Mouse (Mus musculus): ENCODE results near the gene Ifnab. TPM values are rescaled to one million over a fixed set of nuclear protein-coding genes. Genes with fewer than 3 reads are reported as not detected.

Ifnab gene
- total RNA-seq (2018; cell fraction: chromatin; rRNA removed): not detected
- total RNA-seq (2018; cell fraction: cytosol; rRNA removed): not detected
- total RNA-seq (2018; cell fraction: nucleus; rRNA removed): under 1 TPM in 1 of 26 experiments, not detected in 25; 0.89 TPM
- polyA plus RNA-seq (2018): not detected in 3 replicates

DNA sequence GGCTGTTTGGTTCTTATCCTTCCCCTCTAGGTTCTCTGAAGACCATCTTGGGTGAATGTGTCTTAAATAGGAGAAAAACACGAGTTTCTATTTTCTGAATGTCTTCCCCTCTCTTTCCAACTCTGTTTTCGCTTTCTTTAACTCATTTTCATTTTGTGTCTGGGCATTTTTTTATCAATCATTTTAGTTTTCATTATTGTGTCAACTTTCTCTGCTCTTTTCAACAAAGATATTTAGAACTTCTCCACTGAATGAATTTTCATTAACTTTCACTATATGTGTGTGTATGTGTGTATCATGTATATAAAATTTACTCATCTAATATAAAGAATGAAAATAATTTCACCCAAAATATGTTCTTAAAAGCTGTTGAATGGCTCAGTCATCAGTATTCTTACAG lies at the start of gene Ifnab:
Gene Ifnab, minus strand, starts transcription at position 101 of the 400 bp plus-strand sequence.
- Histone ChIP-seq H3K4me3 (ENCODE audit: inconsistent target) (no peak within 1 kb of the TSS), H3K79me2 (ENCODE audit: inconsistent target) (no peaks in the 10 kb centered on the region), H3K36me3 (ENCODE audit: inconsistent target) (no peaks in the 10 kb centered on the region), H3K27ac (no peak within 1 kb of the TSS)
- 77% methylated on average over 2 of the region's 2 CpGs for WGBS (ENCODE audit: missing documents)

DNA sequence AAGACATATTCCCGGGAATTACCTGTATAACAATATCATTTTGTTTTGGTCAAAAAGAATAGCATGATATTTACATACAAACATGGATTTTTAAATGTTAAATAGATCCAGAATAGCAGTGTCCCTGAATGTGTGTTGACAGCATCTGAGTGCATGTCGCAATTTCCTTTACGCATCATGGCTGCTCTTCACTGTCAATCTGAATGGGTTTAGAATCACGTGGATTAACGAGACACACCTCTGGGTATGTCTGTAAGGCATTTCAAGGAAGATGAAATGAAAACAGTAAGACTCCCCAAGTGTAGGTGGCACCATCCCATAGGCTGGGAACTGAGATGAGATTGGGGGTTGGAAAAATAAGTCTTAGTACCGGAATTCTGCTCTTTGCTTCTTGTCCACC lies 47.9 kb upstream of the Ifnab start:
- no peak overlapping the region for H3K27ac ChIP-seq
- no peaks in the 10 kb centered on the region for H3K36me3 ChIP-seq (ENCODE audit: inconsistent target)
- H3K79me2 ChIP-seq (ENCODE audit: inconsistent target): no peaks in the 10 kb centered on the region
- no peak overlapping the region for H3K4me3 ChIP-seq (ENCODE audit: inconsistent target)
- 49% methylated on average over 6 of the region's 6 CpGs for WGBS (ENCODE audit: missing documents)

DNA sequence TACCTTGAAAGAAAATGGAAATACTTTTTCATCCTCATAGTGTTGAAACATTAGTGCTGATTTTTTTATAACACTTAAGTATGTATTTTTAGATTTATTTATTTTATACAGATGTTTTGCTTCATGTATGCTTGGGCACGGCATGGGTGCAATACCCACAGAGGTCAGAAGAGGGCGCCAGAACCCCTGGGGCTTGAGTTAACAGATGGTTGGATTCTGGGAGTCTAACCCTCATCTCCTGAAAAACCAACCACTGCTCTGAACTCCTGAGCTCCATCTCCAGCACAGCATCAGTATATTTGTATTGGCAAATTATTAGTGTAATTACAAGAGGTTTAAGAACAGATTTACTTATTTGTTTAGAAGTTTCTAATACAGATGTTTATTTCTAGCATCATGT lies 47.3 kb upstream of the Ifnab start:
- WGBS (ENCODE audit: missing documents): 0% methylated on average over 2 of the region's 2 CpGs
- Histone ChIP-seq H3K79me2 (ENCODE audit: inconsistent target) (no peaks in the 10 kb centered on the region), H3K4me3 (ENCODE audit: inconsistent target) (no peak overlapping the region), H3K27ac (no peak overlapping the region), H3K36me3 (ENCODE audit: inconsistent target) (no peaks in the 10 kb centered on the region)

DNA sequence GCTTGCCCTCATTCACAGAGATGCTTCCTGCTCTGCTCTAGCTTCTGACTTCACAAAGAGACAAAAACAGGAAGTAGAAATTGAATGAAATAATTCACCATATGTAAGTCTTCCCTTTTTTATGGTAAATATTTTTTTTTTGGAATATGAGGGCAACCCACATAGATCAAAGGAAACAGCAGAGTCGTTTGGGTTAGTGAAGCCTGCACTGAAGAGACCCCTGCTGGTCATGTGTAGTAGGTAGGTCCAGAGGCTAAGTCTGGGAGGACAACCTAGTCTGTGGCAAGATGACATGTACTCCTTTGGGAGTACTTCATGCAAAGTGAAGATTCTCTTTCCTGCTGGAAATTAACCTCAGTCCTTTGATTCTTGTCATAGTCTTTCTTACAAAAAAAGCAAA lies 36.2 kb upstream of the Ifnab start:
- Histone ChIP-seq H3K27ac (peak overlapping the region; percentile 54), H3K36me3 (ENCODE audit: inconsistent target) (no peaks in the 10 kb centered on the region), H3K79me2 (ENCODE audit: inconsistent target) (no peaks in the 10 kb centered on the region), H3K4me3 (ENCODE audit: inconsistent target) (no peak overlapping the region)
- WGBS (ENCODE audit: missing documents): 0% methylated on average over 1 of the region's 1 CpGs

DNA sequence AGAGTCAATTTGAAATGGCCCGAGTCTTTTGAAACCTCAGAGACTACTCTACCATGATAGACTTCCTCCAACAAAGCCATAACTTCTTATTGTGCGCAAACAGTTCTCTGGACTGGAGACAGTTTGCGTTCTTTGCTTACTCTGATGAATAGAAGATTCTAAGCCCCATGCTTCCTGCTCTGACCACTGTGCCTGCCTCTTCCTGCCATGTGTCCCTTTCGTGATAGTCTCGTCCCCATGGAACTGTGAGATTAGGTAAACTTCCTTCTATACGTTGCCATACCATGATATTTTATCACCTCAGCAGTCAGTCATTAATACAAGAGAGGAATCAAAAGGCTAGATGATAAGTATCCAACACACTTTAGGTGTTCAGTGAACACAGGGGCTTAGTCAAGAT lies 35.6 kb upstream of the Ifnab start:
- WGBS (ENCODE audit: missing documents): 7% methylated on average over 6 of the region's 6 CpGs
- peaks cover 4% of the 10 kb centered on the region for H3K79me2 ChIP-seq (ENCODE audit: inconsistent target)
- H3K4me3 ChIP-seq (ENCODE audit: inconsistent target): no peak overlapping the region
- H3K27ac ChIP-seq: peak overlapping the region; percentile 54
- no peaks in the 10 kb centered on the region for H3K36me3 ChIP-seq (ENCODE audit: inconsistent target)

DNA sequence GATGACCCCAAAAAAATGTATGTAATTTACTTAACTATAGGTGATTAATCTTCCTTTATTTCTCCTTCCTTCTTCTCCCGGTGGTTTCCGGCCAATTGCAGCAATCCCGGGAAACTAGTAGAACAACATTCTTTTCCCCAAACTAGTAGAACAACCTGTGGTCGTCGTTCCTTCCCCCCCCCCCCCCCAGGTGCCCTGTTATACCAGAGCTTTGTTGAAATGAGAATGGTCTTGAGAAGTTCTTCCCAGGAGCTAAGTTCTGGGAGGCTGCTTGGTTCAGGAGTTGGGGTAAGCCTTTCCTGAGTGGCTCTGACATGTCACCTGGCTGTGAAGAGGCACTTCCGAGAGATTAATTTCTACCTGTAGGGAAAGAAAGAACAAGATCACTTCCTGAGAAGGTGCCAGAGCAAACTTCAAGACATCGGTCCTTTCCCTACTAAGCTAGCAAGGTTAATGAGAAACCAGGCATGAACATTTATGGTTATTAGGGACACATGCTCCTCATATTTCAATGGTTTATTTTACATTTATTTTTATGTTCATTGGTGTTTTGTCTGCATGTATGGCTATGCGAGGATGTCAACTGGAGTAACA lies 32.4 kb upstream of the Ifnab start:
- H3K79me2 ChIP-seq (ENCODE audit: inconsistent target): peaks cover 35% of the 10 kb centered on the region
- H3K36me3 ChIP-seq (ENCODE audit: inconsistent target): peaks cover 5% of the 10 kb centered on the region; the same call in 1 of the 2 replicates
- no peak overlapping the region for H3K27ac ChIP-seq
- WGBS (ENCODE audit: missing documents): 83% methylated on average over 8 of the region's 8 CpGs
- no peak overlapping the region for H3K4me3 ChIP-seq (ENCODE audit: inconsistent target)

DNA sequence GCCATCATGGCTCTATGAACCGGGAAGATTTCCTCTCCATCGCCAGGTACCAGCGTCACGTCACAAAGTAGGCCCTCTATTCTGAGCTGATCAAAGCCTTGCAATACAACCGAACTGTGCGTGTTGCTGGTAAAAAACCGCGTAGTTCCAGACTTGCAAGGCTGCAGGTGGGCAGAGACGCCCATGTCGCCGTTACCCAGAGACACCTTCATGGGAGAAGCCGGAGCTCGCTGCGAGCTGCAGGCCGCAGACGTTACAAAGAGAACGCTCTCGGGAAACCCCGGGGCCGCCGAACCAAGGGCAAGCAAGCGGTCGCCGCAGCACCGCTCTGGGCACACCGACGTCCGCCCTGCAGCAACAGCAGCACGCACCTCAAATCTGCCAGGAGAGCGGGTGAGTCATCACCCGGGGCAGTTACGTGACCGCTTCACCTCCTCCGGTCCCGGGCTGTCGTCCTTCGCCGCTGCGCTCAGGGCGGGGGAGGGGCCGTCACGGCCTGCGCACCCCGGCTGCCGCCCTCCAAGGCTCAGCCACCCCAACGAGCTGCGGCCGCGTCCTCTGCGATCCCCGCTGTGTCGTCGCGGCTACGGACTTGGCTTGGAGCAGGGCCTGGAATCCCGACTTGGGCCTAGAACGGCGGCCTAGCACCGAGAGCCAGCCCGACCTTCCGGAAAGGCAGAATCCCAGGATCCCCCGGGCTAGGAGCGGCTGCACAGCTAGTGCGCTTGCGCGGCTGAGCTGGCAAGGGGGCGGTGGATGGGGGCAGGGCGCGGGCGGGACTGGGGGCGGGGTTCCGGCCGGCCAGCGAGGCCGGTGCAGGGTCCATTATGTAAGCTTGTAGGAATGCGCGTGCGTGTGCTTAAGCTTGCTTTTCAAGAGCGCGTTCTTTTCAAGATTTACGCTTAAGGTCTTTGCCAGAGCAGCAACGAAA lies 30.9 kb upstream of the Ifnab start, which contains the start of the genes Gm26566 and Klhl9:
Gene Gm26566, plus strand, starts transcription at position 15 of the 931 bp plus-strand sequence.
Gene Klhl9, minus strand, starts transcription at position 675 of the 931 bp plus-strand sequence.
- Histone ChIP-seq H3K4me3 (ENCODE audit: inconsistent target) (peak within 1 kb of the TSS; percentile 83), H3K79me2 (ENCODE audit: inconsistent target) (peaks cover 50% of the 10 kb centered on the region), H3K27ac (peak within 1 kb of the TSS; percentile 57), H3K36me3 (ENCODE audit: inconsistent target) (peaks cover 5% of the 10 kb centered on the region; the same call in 1 of the 2 replicates)
- WGBS (ENCODE audit: missing documents): under 1% methylated on average over 82 of the region's 82 CpGs

DNA sequence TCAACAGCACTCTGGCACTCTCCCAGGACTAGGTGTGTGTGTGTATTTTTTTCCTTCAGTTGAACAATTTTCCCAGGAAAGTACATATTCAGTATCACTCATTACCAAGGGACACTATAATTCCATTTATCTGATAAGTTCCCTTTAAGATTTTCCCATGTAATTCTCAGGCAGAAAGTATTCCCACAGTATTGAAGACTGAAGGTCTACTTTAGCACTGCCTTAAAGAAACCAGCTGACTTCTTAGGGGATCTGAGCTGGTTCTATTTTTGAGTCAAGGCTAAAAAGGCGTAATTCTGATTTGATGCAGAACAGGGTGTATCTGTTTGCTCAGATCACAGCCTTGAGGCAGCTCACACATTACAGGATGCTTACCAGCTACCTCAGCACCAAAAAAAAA lies 27.6 kb upstream of the Ifnab start:
- 38% methylated on average over 1 of the region's 1 CpGs for WGBS (ENCODE audit: missing documents)
- H3K36me3 ChIP-seq (ENCODE audit: inconsistent target): peaks cover 5% of the 10 kb centered on the region; the same call in 1 of the 2 replicates
- H3K27ac ChIP-seq: no peak overlapping the region
- peak overlapping the region; percentile 83; the same call in 1 of the 2 replicates for H3K4me3 ChIP-seq (ENCODE audit: inconsistent target)
- peaks cover 75% of the 10 kb centered on the region for H3K79me2 ChIP-seq (ENCODE audit: inconsistent target)

DNA sequence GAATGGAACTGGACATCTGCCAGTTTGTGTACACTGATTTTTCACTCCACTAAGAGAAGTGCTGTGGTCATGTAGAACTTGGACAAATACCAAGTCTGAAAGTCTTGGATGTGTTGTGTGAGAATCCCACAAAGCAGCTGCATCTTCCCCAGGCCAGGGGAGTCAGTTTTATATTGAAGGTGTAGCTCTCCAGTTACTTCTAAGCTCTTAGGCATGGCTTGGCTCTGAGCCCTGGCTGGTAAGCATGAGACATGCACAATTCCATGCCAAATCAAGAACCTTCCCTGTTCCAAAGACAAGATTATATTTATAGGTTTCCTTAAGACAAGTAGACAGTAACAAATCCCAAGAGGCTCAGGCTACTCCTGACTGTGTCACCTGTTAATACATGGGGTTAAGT lies 23.9 kb upstream of the Ifnab start:
- H3K36me3 ChIP-seq (ENCODE audit: inconsistent target): no peaks in the 10 kb centered on the region; the same call in 1 of the 2 replicates
- no peak overlapping the region for H3K4me3 ChIP-seq (ENCODE audit: inconsistent target)
- H3K79me2 ChIP-seq (ENCODE audit: inconsistent target): peaks cover 67% of the 10 kb centered on the region
- peak overlapping the region; percentile 59 for H3K27ac ChIP-seq

DNA sequence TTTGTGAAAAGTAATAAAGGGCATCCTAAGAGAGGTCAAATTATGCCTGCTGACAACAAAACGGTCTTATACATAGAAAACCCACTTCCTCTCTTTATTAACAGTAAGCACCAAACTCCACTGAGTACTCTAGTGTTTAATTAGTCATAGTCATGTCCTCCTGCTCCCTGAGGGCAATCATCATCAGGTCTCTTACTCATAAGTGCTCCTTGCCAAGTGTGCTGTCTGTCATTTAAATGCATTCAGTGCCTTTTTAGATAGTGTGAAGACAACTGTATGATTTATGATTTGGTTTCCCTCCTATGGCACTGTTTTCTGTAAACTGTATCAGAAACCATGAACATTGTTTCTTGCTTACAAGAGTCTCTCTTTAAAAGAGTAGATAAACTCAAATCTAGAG lies 23.1 kb upstream of the Ifnab start:
- Histone ChIP-seq H3K79me2 (ENCODE audit: inconsistent target) (peaks cover 60% of the 10 kb centered on the region), H3K4me3 (ENCODE audit: inconsistent target) (no peak overlapping the region), H3K27ac (peak overlapping the region; percentile 59), H3K36me3 (ENCODE audit: inconsistent target) (no peaks in the 10 kb centered on the region; the same call in 1 of the 2 replicates)
- WGBS (ENCODE audit: missing documents): 17% methylated on average over 1 of the region's 1 CpGs

DNA sequence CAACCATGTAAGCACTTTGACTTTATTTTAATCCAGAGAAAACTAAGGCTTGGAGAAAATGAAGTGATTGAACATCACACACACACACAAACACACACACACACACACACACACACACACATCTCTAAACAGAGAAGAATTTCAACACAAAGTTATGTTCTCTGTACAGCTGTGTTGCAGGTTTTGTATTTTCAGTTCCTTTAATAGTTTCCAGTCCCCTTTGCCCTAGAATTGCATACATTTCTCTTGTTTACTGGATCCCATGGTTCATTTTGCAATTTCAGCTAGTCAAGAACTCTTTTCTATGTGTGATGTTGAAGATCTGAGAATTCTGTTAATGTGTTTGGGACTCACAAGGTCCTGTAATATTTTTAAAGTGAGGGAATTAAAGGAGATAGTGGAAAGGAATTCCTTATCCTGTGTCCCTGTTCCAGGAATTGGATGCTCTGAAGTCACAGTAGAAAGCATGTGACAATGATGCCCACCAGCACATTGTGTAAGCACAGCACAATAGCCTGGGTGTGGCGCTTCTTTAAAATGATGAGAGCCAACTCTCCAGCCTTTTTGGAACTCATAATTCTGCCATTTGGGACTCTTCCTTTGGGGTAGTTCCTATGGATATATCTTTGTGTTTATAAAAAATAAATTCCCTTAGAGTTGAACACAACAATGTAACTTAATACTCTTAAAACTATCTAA lies 16.1 kb upstream of the Ifnab start:
- H3K36me3 ChIP-seq (ENCODE audit: inconsistent target): no peaks in the 10 kb centered on the region
- peak overlapping the region; percentile 65 for H3K27ac ChIP-seq
- H3K4me3 ChIP-seq (ENCODE audit: inconsistent target): no peak overlapping the region
- WGBS (ENCODE audit: missing documents): 42% methylated on average over 1 of the region's 1 CpGs
- H3K79me2 ChIP-seq (ENCODE audit: inconsistent target): no peaks in the 10 kb centered on the region

DNA sequence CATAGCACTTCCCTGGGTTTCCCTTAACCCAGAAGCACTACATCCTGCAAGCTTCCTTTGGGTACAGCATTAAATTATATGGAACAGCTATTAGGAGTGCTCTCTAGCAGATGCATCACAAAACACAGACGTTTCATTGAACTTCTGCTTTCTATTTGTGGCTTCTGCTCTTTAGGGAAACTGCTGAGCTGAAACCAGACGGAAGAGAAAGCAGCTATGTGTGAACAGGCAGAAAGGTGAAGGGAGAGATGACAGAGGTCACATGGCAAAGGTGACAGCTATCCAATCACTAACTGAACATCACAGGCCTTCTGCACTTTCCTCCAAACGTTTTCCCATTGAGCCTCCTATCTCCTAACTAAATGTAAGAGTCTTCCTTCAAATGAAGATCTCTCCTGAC lies 14.8 kb upstream of the Ifnab start:
- peak overlapping the region; percentile 65 for H3K27ac ChIP-seq
- 4% methylated on average over 3 of the region's 3 CpGs for WGBS (ENCODE audit: missing documents)

DNA sequence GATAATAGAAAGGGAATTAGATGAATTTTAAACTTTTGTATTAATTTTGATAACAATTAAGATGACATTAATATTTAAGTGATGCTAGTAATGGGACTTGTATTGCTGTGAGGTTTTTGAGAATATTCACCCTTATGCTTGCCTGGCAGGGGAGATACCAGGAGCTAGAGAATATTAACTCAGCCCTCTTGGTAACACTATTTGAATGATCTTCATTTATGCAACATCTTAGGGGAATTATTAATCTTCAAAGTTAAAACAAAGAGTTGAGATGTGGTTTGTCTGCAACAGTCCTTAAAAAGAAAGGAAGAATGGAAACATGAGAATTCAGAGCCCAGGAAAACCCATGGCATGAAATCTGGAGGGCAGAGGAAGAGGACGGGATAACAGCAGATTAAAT lies 8.1 kb upstream of the Ifnab start:
- Histone ChIP-seq H3K79me2 (ENCODE audit: inconsistent target) (no peaks in the 10 kb centered on the region), H3K36me3 (ENCODE audit: inconsistent target) (no peaks in the 10 kb centered on the region), H3K4me3 (ENCODE audit: inconsistent target) (no peak overlapping the region), H3K27ac (peak overlapping the region; percentile 34; the same call in 1 of the 2 replicates)
- WGBS (ENCODE audit: missing documents): 90% methylated on average over 1 of the region's 1 CpGs

More for the DNA sequence above, 14.8 kb upstream of the Ifnab start:
- no peak overlapping the region for H3K4me3 ChIP-seq (ENCODE audit: inconsistent target)
- H3K36me3 ChIP-seq (ENCODE audit: inconsistent target): no peaks in the 10 kb centered on the region
- H3K79me2 ChIP-seq (ENCODE audit: inconsistent target): no peaks in the 10 kb centered on the region

DNA sequence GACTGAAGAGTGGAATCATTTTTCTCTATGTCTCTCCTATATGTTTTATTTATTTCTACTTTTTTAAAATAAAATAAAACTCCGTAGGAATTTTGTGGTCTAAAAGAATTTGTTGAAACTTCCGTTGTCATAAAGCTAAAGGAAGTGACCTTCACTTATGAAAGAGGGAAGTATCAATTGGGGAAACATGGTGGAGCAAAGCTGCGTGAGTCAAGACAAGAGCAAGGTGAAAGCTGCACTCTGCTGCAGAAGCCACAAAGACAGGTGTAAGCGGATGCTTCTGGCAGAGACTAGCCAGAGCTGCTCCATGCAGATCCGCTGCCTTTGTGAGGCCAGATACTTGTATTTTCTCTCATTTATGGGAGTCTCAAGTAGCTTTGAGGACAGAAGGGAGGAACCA lies 7.6 kb upstream of the Ifnab start:
- Histone ChIP-seq H3K27ac (peak overlapping the region; percentile 34), H3K36me3 (ENCODE audit: inconsistent target) (no peaks in the 10 kb centered on the region), H3K4me3 (ENCODE audit: inconsistent target) (no peak overlapping the region), H3K79me2 (ENCODE audit: inconsistent target) (no peaks in the 10 kb centered on the region)
- 20% methylated on average over 5 of the region's 5 CpGs for WGBS (ENCODE audit: missing documents)
